Mouse (Mus musculus) brain, embryonic 14.5 days (tissue): ENCODE data around the gene Sorcs2. TPM values are rescaled to one million over a fixed set of nuclear protein-coding genes. Genes with fewer than 3 reads are reported as not detected.

Experiments used
- DNase-seq: peaks from one replicate; pipeline ENCODE4 v3.0.0-alpha.2; 2011; ENCODE audit warnings: low read depth
- CTCF ChIP-seq: fragments of 200-500 bp; IDR thresholded peaks from 2 replicates; pipeline ENCODE4 v1.5.1; 2012; ENCODE audit warnings: inconsistent platforms, mild to moderate bottlenecking, moderate library complexity, borderline replicate concordance; ENCODE audit not compliant: insufficient read depth, insufficient read length; ENCODE audit errors: extremely low read depth
- POLR2A ChIP-seq: fragments of 200-500 bp; IDR thresholded peaks from 2 replicates; pipeline ENCODE4 v1.6.1; 2012; ENCODE audit warnings: mild to moderate bottlenecking, inconsistent platforms, borderline replicate concordance; ENCODE audit not compliant: poor library complexity, insufficient read depth, insufficient read length, severe bottlenecking; ENCODE audit errors: extremely low read depth
- polyA plus RNA-seq: library from polyadenylated mRNA; depleted of rRNA; stranded (reverse); fragments of >200 nt; gene quantifications from 2 replicates; pipeline ENCODE4 v1.2.3, GENCODE M21; 2012; rRNA removed

The Sorcs2 gene
- 16.7 and 29.0 TPM in 2 replicates for polyA plus RNA-seq

DNA sequence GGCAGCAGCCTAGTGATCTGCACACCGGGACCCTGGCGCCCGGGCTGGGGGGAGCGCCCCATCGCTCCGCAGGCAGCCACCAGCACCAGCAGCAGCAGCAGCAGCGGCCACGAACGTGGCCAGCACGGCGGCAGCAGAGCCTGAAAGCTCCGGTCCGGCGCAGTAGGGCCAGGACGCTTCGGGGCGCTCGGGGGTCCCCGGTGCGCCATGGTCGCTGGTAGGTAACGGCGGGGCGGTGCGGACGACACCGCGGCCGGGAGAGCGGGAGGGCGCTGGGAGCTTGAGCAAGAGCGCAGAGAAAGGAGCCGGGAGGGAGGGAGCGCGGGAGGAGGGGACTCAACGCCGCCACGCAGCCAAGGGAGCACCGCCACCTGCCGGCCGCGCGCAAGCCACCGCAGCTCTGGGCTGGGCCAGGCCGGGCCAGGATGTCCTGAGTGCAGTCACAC, at the start of gene Sorcs2:
Gene Sorcs2, minus strand, starts transcription at position 303 of the 446 bp plus-strand sequence.
- DNase-seq, result peak; percentile 95
- TF ChIP-seq POLR2A (0 out of 2 replicates have a peak, but pooled peaks have one; percentile 27), CTCF (peak; percentile 93)

DNA sequence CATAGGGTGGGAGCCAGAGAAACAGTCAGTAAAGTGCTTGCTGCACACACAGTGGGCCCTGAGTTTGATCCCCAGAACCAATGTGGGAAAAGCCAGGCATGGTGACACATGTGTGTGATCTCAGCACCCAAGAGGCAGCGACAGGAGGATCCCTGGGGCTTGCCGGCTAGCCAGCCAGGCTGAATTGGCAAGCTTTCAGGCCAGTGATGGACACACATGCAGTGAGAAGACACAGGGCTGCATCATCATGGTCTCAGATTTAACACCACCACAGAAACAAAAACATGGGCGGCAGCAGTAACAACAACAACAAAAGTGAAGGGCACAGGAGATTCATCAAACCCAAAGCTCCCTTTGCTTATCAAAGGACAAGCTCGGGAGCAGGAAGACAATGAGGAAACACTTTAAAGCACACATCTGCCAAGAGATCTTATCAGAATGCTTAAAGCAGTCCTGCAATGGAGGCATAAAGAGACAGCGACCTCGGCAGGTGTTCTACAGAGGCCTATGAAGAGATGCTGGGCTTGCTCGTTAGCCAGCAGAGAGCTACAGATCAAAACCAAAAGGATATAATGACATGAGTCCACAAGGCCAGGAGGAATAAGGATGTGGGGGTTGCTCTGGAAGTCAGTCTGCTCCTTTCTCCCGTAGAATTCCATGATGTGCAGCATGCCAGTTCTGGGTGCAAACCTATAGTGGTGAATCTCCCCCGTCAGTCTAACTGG, 48.4 kb upstream of the Sorcs2 start:
- TF ChIP-seq POLR2A, result no peak
- TF ChIP-seq CTCF, result no peak
- peak; percentile 68 for DNase-seq

DNA sequence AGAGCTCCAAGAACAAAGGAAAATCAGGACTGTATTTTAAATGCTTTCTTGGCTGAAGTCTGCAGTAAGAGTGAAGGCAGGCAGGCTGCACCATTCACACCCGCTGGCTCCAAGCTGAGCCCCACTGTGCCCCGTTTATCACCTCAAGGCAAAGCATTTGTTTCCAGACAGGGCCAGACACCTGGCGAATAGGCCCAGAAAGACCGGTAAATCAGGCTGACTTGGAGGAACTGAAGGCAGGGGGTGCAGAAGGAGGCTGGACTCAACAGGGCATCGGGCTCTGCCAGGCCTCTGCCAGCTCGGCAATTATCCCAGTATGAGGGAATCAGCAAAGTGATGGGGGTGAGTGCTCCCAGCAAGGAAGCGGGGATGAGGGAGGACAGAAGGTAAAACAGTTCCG, 47.1 kb upstream of the Sorcs2 start:
- DNase-seq, result peak; percentile 50
- TF ChIP-seq CTCF (no peak), POLR2A (no peak)

DNA sequence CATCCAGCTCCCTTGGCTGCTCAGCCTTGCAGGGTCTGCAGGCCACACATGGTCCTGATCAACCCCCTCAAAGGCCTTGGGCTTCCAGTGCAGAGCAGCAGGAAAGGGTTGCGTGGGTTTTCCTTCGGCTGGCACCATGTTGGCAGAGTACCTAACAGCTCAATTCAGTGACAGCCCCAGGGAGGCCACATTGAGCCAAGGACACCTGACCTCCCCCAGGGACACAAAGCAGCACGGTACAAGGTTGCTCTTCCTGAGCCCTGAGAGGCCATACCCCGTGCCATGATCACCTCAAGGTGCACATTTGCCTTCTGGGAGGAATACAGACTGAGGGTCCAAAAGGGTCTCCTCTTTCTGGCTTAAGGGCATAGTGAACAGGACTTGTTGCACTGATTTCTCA, 46.7 kb upstream of the Sorcs2 start:
- DNase-seq, result no peak
- TF ChIP-seq POLR2A, result no peak
- no peak for TF ChIP-seq CTCF

DNA sequence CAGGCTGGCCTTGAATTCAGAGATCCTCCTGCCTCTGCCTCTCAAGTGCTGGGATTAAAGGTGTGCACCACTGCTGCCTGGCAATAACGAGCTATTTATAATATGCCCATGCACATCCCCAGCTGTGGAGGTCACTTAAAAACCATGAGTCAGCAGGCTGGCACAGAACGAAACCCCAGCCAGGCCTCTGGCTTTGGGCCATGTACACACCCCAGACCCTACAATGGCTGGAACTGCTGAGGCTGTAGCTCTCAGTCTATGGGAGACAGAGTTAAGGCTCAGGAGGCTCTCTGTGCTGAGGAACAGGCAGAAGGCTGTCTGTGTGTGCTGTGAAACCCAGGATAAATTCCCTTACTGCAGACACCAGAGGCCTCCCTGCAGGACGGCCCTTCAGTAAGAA, 42.8 kb upstream of the Sorcs2 start:
- no peak for TF ChIP-seq CTCF
- no peak for TF ChIP-seq POLR2A
- DNase-seq, result no peak

DNA sequence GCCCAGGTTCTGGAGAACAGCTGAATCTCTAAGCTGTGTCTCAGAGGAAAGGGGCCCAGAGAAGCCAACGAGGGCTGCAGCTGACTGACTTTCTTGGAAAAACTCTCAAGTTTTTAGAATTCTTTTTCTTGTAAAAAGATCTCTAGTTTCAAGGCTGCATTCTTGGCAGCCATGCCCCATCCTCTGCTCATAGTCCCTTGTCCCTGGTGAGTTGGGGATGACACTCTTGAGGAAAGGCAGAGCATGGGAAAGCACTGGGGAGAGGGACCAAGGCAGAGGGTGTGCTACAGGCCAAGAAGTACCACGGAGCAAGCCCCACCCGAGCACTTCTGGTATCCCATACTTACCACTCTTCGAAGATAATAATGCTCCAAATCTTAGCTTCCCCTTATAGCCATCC, 38.9 kb upstream of the Sorcs2 start:
- no peak for TF ChIP-seq POLR2A
- no peak for TF ChIP-seq CTCF

DNA sequence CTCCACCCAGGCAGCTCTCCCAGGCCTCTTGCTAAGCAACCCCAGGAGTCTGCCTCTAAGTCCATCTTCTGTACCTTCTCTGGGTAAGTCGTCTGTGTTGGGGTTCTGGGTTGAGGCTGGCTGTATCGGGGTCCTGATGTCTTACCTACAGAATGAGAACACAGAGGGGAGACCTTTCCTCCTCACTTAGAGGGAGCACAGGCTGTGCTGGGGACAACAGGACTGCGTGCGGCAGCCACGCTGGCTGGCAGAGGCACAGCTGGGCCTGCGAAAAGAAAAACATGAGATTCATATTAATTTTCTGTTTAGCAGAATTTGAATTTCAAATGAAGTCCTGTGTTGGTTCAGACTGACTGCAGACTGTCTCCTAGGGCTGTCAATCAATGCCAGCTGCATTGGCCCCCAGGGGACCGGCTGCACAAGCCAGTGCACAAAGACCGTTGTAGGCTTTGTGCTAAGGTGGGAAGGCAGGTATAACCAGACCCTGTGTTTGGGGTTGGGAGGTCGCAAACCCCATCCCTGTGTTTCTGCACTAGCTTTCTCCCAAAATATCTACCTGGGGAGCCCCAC, 36.5 kb upstream of the Sorcs2 start:
- TF ChIP-seq POLR2A (no peak), CTCF (no peak)
- peak; percentile 76 for DNase-seq

More for the DNA sequence above, 38.9 kb upstream of the Sorcs2 start:
- DNase-seq, result no peak

DNA sequence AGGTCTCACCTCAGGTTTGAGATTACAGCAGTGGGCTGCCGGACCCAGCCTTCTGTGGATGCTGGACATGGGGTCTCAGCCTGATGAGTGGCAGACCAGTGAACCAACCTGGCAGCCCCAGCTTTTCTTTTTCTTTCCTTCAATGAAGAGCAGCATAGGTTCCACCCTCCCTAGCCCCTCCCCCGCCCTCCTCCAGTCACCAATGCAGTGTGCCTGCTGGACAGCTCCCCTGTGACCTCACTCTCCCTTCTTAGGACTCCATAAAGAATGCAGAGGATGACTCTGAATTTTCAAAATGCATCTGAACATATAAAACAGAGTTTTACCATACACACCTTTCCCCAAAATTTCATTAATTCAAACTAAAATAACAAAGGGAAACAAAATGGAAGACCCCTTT, 33.8 kb upstream of the Sorcs2 start:
- TF ChIP-seq POLR2A, result no peak
- DNase-seq, result no peak

DNA sequence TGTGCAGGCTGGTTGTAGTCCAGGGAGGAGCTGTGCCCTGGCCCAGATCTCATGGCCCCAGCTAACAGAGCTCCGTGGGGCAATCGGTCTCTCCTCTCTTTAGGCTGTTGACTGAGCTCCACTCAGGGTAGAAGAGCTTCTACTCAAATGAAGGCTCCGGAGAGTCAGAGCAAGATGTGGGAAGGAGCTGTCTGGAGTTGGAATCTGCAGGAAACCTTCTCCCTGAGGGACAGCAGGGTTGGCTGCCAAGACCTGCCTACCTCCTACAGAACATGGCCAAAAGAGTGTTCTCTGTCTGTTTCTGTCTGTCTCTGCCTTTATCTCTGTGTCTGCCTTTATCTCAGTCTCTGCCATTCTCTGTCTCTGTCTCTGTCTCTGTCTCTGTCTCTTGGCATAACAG, 31.6 kb upstream of the Sorcs2 start:
- TF ChIP-seq POLR2A (no peak), CTCF (no peak)
- no peak for DNase-seq

DNA sequence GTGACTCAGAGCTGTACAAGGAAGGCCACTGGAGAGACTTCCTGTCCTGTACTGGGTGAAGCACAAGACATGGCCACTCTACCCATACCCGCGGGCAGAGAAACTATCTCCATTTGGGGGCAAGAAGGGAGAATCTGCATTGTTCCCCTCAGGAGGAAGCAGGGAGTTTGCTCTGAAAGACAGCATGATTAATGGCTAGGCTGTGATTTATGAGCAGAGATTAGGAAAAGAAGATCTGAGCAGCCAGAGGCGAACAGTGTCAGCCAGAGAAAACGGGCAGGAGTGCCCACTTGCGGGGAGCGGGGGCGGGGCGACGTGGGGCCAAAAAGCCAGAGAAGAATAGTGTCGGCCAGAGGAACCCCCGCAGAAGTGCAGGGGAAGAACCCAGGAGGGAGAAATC, 29.9 kb upstream of the Sorcs2 start:
- no peak for TF ChIP-seq POLR2A
- TF ChIP-seq CTCF, result no peak
- no peak for DNase-seq

DNA sequence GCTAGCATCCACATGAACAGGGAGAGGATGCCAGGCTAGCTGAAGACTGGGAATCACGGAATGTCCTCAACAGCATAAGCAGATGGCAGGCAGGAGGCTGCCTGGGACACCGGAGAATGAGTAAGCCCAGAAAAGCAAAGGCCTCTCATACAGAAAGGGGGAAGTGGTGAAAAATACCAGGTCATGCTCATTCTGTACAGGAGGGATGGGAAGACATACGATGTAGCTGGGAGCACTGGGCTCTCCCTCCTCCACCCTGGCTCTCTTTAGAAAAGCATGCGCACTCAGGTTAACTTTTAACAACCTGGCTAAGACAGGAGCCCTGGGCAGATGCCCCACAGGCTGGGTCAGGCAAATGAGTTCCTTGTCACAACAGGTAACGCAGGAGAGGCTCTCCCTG, 28.5 kb upstream of the Sorcs2 start:
- TF ChIP-seq POLR2A (no peak), CTCF (no peak)

DNA sequence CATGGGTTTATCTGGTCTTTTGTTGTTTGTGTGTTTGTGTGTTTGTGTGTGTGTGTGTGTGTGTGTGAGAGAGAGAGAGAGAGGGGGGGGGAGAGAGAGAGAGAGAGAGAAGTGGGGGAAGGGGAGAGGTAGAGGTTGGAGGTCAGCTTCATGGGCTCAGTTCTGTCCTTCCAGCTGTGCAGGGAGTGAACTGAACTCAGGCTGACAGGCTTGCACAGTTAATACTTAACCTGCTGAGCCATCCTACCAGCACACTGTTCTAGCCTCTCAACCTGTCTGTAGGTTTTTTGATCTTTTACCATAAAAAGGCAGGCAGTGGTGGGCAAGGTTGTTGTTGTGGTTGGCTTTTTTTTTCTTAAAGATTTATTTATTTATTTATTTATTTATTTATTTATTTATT, 26.7 kb upstream of the Sorcs2 start:
- TF ChIP-seq CTCF, result no peak
- TF ChIP-seq POLR2A, result no peak
- DNase-seq, result no peak

More for the DNA sequence above, 28.5 kb upstream of the Sorcs2 start:
- DNase-seq, result no peak
